Mouse (Mus musculus) spleen, adult 2 months (tissue): ENCODE results near the gene Ptprm.

Source experiments
- CTCF ChIP-seq: fragments of 200-500 bp; IDR thresholded peaks from 2 replicates; pipeline ENCODE4 v1.5.1; 2011; ENCODE audit warnings: mild to moderate bottlenecking, inconsistent platforms; ENCODE audit not compliant: insufficient read depth, insufficient read length, insufficient replicate concordance; ENCODE audit errors: extremely low read depth
- POLR2A ChIP-seq: fragments of 200-500 bp; IDR thresholded peaks from 2 replicates; pipeline ENCODE4 v1.6.1; 2011; ENCODE audit warnings: low read depth, low read length, inconsistent platforms

- no peak for TF ChIP-seq CTCF
- TF ChIP-seq POLR2A, result no peak
These were observed 342.2 kb downstream of the Ptprm start for GRCm38 (mm10) chr17:67011836-67012583.
